Mouse (Mus musculus) heart, embryonic 14.5 days (tissue): ENCODE results near the gene Wdr26. TPM values are rescaled to one million over a fixed set of nuclear protein-coding genes. Genes with fewer than 3 reads are reported as not detected.

ENCODE experiments used
- ATAC-seq: fragments of 200-750 bp; cut with Nextera tagmentation; 2 replicates; pipeline ENCODE4 v1.8.0; 2017; ENCODE audit warnings: low read depth, moderate TSS enrichment; ENCODE audit not compliant: insufficient number of reproducible peaks, insufficient read depth, low FRiP score
- H3K27ac ChIP-seq, 2 experiments: fragments of 200-500 bp in 1 of 2; fragments of 300-500 bp in 1 of 2; sonication (generic) in 1 of 2; replicated peaks in 1 of 2; 2 replicates each; pipeline ENCODE4 v1.5.1; 2012 to 2014; ENCODE audit warnings: low read depth in 2 of 2, low read length in 2 of 2, control low read depth in 1 of 2, mild to moderate bottlenecking in 1 of 2, mixed read lengths in 1 of 2; ENCODE audit not compliant: control insufficient read depth in 1 of 2, insufficient read depth in 1 of 2
- H3K27me3 ChIP-seq: fragments of 300-500 bp; sonication (generic); 2 replicates; pipeline ENCODE4 v1.6.1; 2014; ENCODE audit warnings: mild to moderate bottlenecking, low read length, control low read depth; ENCODE audit not compliant: control insufficient read depth, insufficient read depth
- H3K36me3 ChIP-seq: fragments of 300-500 bp; sonication (generic); 2 replicates; pipeline ENCODE4 v1.6.1; 2014; ENCODE audit warnings: mild to moderate bottlenecking, control low read depth, low read length, mixed read lengths; ENCODE audit not compliant: control insufficient read depth, insufficient read depth
- H3K4me1 ChIP-seq, 2 experiments: fragments of 200-500 bp in 1 of 2; fragments of 300-500 bp in 1 of 2; sonication (generic) in 1 of 2; 2 replicates each; pipeline ENCODE4 v1.6.1; 2012 to 2014; ENCODE audit warnings: low read length in 2 of 2, control low read depth in 1 of 2, mixed read lengths in 1 of 2; ENCODE audit not compliant: control insufficient read depth in 2 of 2, insufficient read depth in 2 of 2
- H3K4me2 ChIP-seq: fragments of 300-500 bp; sonication (generic); 2 replicates; pipeline ENCODE4 v1.6.1; 2014; ENCODE audit warnings: mild to moderate bottlenecking, low read length
- H3K4me3 ChIP-seq, 2 experiments: fragments of 200-500 bp in 1 of 2; fragments of 300-500 bp in 1 of 2; sonication (generic) in 1 of 2; 2 replicates each; pipeline ENCODE4 v1.5.1; 2012 to 2014; ENCODE audit warnings: low read length in 2 of 2, mild to moderate bottlenecking in 2 of 2, control low read depth in 1 of 2, low read depth in 1 of 2, moderate library complexity in 1 of 2; ENCODE audit not compliant: control insufficient read depth in 1 of 2, insufficient read depth in 1 of 2
- H3K9ac ChIP-seq: fragments of 300-500 bp; sonication (generic); 2 replicates; pipeline ENCODE4 v1.6.1; 2014; ENCODE audit warnings: mild to moderate bottlenecking, low read length
- H3K9me3 ChIP-seq: fragments of 300-500 bp; sonication (generic); 2 replicates; pipeline ENCODE4 v1.6.1; 2016; ENCODE audit warnings: low read length, control low read depth; ENCODE audit not compliant: control insufficient read depth
- WGBS: fragments of 180-500 bp; shearing (Covaris S2); extraction: QIAGEN DNeasy Blood & Tissue Kit; methylation state at CpG from one replicate; pipeline ENCODE4 v1.1.7; 2014; 5-methylcytosine and 5-hydroxymethylcytosine counted together
- polyA plus RNA-seq: library from polyadenylated mRNA; unstranded; fragments of >200 nt; fragmentation: Nextera tagmentation; extraction: Ambion mirVana; gene quantifications from 2 replicates; pipeline ENCODE4 v1.2.1, GENCODE M21; 2014

Wdr26 gene
- polyA plus RNA-seq, 1 experiment from 2014 or later, result 47.7 TPM

- H3K4me1 ChIP-seq, result no peaks in the 10 kb centered on the region
- WGBS, result 79% methylated on average over 2 of the region's 2 CpGs
- no peaks in the 10 kb centered on the region for H3K9me3 ChIP-seq
- no peak overlapping the region for H3K27ac ChIP-seq
- no peak overlapping the region for H3K4me3 ChIP-seq
- ATAC-seq, result no peak
- no peak overlapping the region for H3K4me2 ChIP-seq
- H3K27me3 ChIP-seq, result no peaks in the 10 kb centered on the region
- H3K36me3 ChIP-seq, result peaks cover 82% of the 10 kb centered on the region
- no peak overlapping the region for H3K9ac ChIP-seq
Measured at GRCm38 (mm10) chr1:181167816-181168215, 44.0 kb downstream of the Wdr26 start.

- no peak for ATAC-seq
- peak overlapping the region; percentile 71 for H3K4me2 ChIP-seq
- H3K9me3 ChIP-seq, result no peaks in the 10 kb centered on the region
- peak overlapping the region; percentile 76 to 98 for H3K4me3 ChIP-seq
- H3K4me1 ChIP-seq, result peaks cover 0 to 13% of the 10 kb centered on the region in 2 experiments; a peak in 2 of 4 replicates
- H3K9ac ChIP-seq, result peak overlapping the region; percentile 96
- H3K36me3 ChIP-seq, result peaks cover 33% of the 10 kb centered on the region
- no peaks in the 10 kb centered on the region for H3K27me3 ChIP-seq
- H3K27ac ChIP-seq, result peak overlapping the region in 1 of 2 experiments; percentile 88; a peak in 1 of 4 replicates
- WGBS, result 29% methylated on average over 5 of the region's 5 CpGs
Measured at GRCm38 (mm10) chr1:181151541-181151940, 60.3 kb downstream of the Wdr26 start.

GRCm38 (mm10) chr1:181150827-181151534, 60.8 kb downstream of the Wdr26 start:
- Histone ChIP-seq H3K4me1 (peaks cover 0 to 13% of the 10 kb centered on the region in 2 experiments; a peak in 2 of 4 replicates), H3K27ac (peak overlapping the region; percentile 87 to 88), H3K27me3 (no peaks in the 10 kb centered on the region), H3K36me3 (peaks cover 27% of the 10 kb centered on the region), H3K4me2 (peak overlapping the region; percentile 71), H3K9me3 (no peaks in the 10 kb centered on the region), H3K9ac (peak overlapping the region; percentile 96), H3K4me3 (peak overlapping the region; percentile 76 to 98)
- under 1% methylated on average over 53 of the region's 59 CpGs for WGBS
- ATAC-seq, result peak; percentile 86

- Histone ChIP-seq H3K4me3 (peak overlapping the region in 1 of 2 experiments; percentile 98; a peak in 2 of 4 replicates), H3K9me3 (no peaks in the 10 kb centered on the region), H3K27me3 (no peaks in the 10 kb centered on the region), H3K4me2 (peak overlapping the region; percentile 71; the same call in 1 of the 2 replicates), H3K4me1 (peaks cover 0 to 18% of the 10 kb centered on the region in 2 experiments; a peak in 2 of 4 replicates), H3K36me3 (peaks cover 23% of the 10 kb centered on the region), H3K9ac (no peak overlapping the region), H3K27ac (no peak overlapping the region)
- 60% methylated on average over 3 of the region's 3 CpGs for whole genome bisulfite sequencing
- ATAC-seq, result no peak
Measured at GRCm38 (mm10) chr1:181150431-181150826, 61.4 kb downstream of the Wdr26 start.

- 72% methylated on average over 3 of the region's 3 CpGs for WGBS
- no peak overlapping the region for H3K4me2 ChIP-seq
- H3K9me3 ChIP-seq, result no peaks in the 10 kb centered on the region
- H3K4me1 ChIP-seq, result peaks cover 0 to 22% of the 10 kb centered on the region in 2 experiments; a peak in 2 of 4 replicates
- no peak overlapping the region for H3K9ac ChIP-seq
- no peak for ATAC-seq
- peaks cover 13% of the 10 kb centered on the region for H3K36me3 ChIP-seq
- H3K27ac ChIP-seq, result no peak overlapping the region
- no peak overlapping the region for H3K4me3 ChIP-seq
- no peaks in the 10 kb centered on the region for H3K27me3 ChIP-seq
Measured at GRCm38 (mm10) chr1:181149373-181150017, 62.3 kb downstream of the Wdr26 start.

- H3K4me2 ChIP-seq, result no peak overlapping the region
- H3K9ac ChIP-seq, result no peak overlapping the region
- WGBS, result 57% methylated on average over 5 of the region's 5 CpGs
- H3K27me3 ChIP-seq, result no peaks in the 10 kb centered on the region
- no peak overlapping the region for H3K4me3 ChIP-seq
- no peak for ATAC-seq
- H3K9me3 ChIP-seq, result no peaks in the 10 kb centered on the region
- no peak overlapping the region for H3K27ac ChIP-seq
- H3K4me1 ChIP-seq, result peaks cover 0 to 22% of the 10 kb centered on the region in 2 experiments; a peak in 2 of 4 replicates
- peaks cover 4% of the 10 kb centered on the region; the same call in 1 of the 2 replicates for H3K36me3 ChIP-seq
Measured at GRCm38 (mm10) chr1:181148540-181148939, 63.3 kb downstream of the Wdr26 start.

- Histone ChIP-seq H3K27me3 (no peaks in the 10 kb centered on the region), H3K9me3 (no peaks in the 10 kb centered on the region), H3K4me3 (no peak overlapping the region), H3K27ac (no peak overlapping the region), H3K36me3 (peaks cover 11% of the 10 kb centered on the region), H3K4me1 (peaks cover 0 to 19% of the 10 kb centered on the region in 2 experiments; a peak in 1 of 4 replicates), H3K4me2 (no peak overlapping the region), H3K9ac (no peak overlapping the region)
- WGBS, result 82% methylated on average over 2 of the region's 2 CpGs
- no peak for ATAC-seq
Measured at GRCm38 (mm10) chr1:181146187-181146586, 65.6 kb downstream of the Wdr26 start.
